Mouse (Mus musculus): ENCODE measurements around the gene Tnfrsf21. TPM values are rescaled to one million over a fixed set of nuclear protein-coding genes. Genes with fewer than 3 reads are reported as not detected.

The Tnfrsf21 gene
- polyA plus RNA-seq, 1 experiment from 2014 or later = 15.0 TPM

GRCm38 (mm10) chr17:43097101-43097688 lies 80.8 kb downstream of the Tnfrsf21 start:
- WGBS = 58% methylated on average over 4 of the region's 4 CpGs
- DNase-seq (ENCODE audit: low spot score) = no peak
- no peak overlapping the region for H3K27ac ChIP-seq
- H3K4me1 ChIP-seq = no peaks in the 10 kb centered on the region
- no peaks in the 10 kb centered on the region for H3K9me3 ChIP-seq
- no peak overlapping the region for H3K4me3 ChIP-seq
- no peaks in the 10 kb centered on the region for H3K36me3 ChIP-seq
- H3K27me3 ChIP-seq (ENCODE audit: insufficient read depth, poor library complexity, severe bottlenecking) = no peaks in the 10 kb centered on the region

DNA sequence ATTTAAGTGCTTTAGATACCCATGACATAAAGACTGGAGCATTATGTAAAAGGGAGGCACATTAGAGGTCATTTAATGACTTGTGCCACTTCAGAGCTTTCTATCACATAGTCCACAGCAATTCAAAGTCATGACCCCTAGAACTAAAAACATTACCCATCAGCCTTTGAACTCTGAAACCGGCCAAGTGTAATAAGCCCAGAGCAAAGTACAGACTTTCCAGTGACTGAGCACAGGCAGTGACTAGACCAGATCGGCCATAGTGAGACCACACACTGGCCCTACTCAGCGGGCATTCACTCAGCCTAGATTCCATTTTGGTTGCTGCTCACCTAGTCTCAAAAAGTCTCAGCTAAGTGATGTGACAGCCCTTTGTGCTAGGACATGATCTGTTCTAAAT lies 89.8 kb downstream of the Tnfrsf21 start:
- Histone ChIP-seq H3K4me3 (no peak overlapping the region), H3K9me3 (no peaks in the 10 kb centered on the region), H3K36me3 (no peaks in the 10 kb centered on the region), H3K27ac (no peak overlapping the region), H3K27me3 (ENCODE audit: insufficient read depth, poor library complexity, severe bottlenecking) (no peaks in the 10 kb centered on the region), H3K4me1 (no peaks in the 10 kb centered on the region)
- no peak for DNase-seq (ENCODE audit: low spot score)
- 77% methylated on average over 3 of the region's 3 CpGs for WGBS

GRCm38 (mm10) chr17:43107338-43107737 lies 91.0 kb downstream of the Tnfrsf21 start:
- no peaks in the 10 kb centered on the region for H3K4me1 ChIP-seq
- WGBS = 90% methylated on average over 5 of the region's 5 CpGs
- no peaks in the 10 kb centered on the region for H3K9me3 ChIP-seq
- no peaks in the 10 kb centered on the region for H3K27me3 ChIP-seq (ENCODE audit: insufficient read depth, poor library complexity, severe bottlenecking)
- no peaks in the 10 kb centered on the region for H3K36me3 ChIP-seq
- no peak overlapping the region for H3K4me3 ChIP-seq
- no peak overlapping the region for H3K27ac ChIP-seq
- no peak for DNase-seq (ENCODE audit: low spot score)

DNA sequence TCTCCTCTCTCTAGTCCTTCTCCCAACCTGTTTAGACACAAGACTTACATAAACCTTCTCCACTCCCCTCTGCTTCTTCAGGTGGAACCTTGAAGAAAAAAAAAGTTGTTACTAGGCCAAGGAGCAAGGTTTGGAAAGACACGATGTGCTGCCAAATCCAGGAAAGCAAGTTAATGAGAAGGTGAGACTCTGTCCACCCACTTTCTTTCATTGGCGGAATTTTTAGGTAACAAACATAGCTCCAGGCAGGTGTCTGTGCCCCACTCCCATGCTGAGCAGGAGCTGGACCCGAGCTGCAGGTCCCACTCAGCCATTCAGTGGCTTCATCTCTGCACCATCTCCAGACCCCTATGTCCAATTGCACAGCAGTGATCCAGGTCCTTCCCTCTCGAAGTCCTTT lies 93.1 kb downstream of the Tnfrsf21 start:
- Histone ChIP-seq H3K4me3 (no peak overlapping the region), H3K4me1 (no peaks in the 10 kb centered on the region), H3K27me3 (ENCODE audit: insufficient read depth, poor library complexity, severe bottlenecking) (no peaks in the 10 kb centered on the region), H3K36me3 (no peaks in the 10 kb centered on the region), H3K27ac (no peak overlapping the region), H3K9me3 (no peaks in the 10 kb centered on the region)
- 80% methylated on average over 4 of the region's 4 CpGs for WGBS
- no peak for DNase-seq (ENCODE audit: low spot score)

- no peaks in the 10 kb centered on the region for H3K36me3 ChIP-seq
- H3K27ac ChIP-seq = no peak overlapping the region
- H3K9me3 ChIP-seq = no peaks in the 10 kb centered on the region
- 75% methylated on average over 9 of the region's 9 CpGs for WGBS
- DNase-seq (ENCODE audit: low spot score) = no peak
- no peaks in the 10 kb centered on the region for H3K27me3 ChIP-seq (ENCODE audit: insufficient read depth, poor library complexity, severe bottlenecking)
- no peak overlapping the region for H3K4me3 ChIP-seq
- no peaks in the 10 kb centered on the region for H3K4me1 ChIP-seq
Observed at GRCm38 (mm10) chr17:43110168-43110885, 94.0 kb downstream of the Tnfrsf21 start.

DNA sequence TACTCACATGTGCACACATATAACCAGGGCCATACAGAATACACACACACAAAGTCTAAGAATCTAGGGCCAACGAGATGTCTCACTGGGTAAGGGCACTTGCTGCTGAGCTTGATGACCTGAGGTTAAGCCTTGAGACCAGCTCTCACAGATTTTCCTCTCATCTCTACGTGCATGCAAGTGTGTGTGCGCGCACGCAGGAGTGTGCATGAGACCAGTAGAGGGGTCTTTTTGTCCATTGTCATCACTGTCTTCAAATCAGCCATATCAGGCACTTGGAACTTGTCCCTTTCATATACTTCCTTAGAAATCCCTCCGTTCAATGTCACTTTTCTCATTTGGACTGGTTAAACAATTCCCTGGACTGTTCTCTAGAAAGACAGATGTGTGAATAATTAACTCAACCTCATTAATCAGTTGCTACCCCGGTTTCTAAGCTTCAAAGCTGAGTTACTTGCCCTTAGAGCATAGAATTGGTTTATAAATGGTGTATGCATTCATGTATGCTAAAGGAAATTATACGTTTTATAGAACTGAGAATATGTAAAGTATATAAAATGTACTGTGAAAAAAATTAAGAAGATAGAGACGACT lies 97.1 kb downstream of the Tnfrsf21 start:
- no peaks in the 10 kb centered on the region for H3K36me3 ChIP-seq
- no peaks in the 10 kb centered on the region for H3K27me3 ChIP-seq (ENCODE audit: insufficient read depth, poor library complexity, severe bottlenecking)
- no peaks in the 10 kb centered on the region for H3K4me1 ChIP-seq
- 82% methylated on average over 9 of the region's 9 CpGs for WGBS
- H3K27ac ChIP-seq = no peak overlapping the region
- H3K4me3 ChIP-seq = no peak overlapping the region
- H3K9me3 ChIP-seq = no peaks in the 10 kb centered on the region
- no peak for DNase-seq (ENCODE audit: low spot score)

GRCm38 (mm10) chr17:43114086-43114581 lies 97.8 kb downstream of the Tnfrsf21 start:
- Histone ChIP-seq H3K9me3 (no peaks in the 10 kb centered on the region), H3K4me1 (no peaks in the 10 kb centered on the region), H3K27ac (no peak overlapping the region), H3K27me3 (ENCODE audit: insufficient read depth, poor library complexity, severe bottlenecking) (no peaks in the 10 kb centered on the region), H3K36me3 (no peaks in the 10 kb centered on the region), H3K4me3 (no peak overlapping the region)
- whole genome bisulfite sequencing = 66% methylated on average over 8 of the region's 8 CpGs
- no peak for DNase-seq (ENCODE audit: low spot score)

- Histone ChIP-seq H3K36me3 (no peaks in the 10 kb centered on the region), H3K27ac (no peak overlapping the region), H3K27me3 (ENCODE audit: insufficient read depth, poor library complexity, severe bottlenecking) (no peaks in the 10 kb centered on the region), H3K4me1 (no peaks in the 10 kb centered on the region), H3K4me3 (no peak overlapping the region), H3K9me3 (no peaks in the 10 kb centered on the region)
- peak; percentile 61 for DNase-seq (ENCODE audit: low spot score)
- 88% methylated on average over 6 of the region's 6 CpGs for WGBS
Observed at GRCm38 (mm10) chr17:43114926-43115325, 98.6 kb downstream of the Tnfrsf21 start.

DNA sequence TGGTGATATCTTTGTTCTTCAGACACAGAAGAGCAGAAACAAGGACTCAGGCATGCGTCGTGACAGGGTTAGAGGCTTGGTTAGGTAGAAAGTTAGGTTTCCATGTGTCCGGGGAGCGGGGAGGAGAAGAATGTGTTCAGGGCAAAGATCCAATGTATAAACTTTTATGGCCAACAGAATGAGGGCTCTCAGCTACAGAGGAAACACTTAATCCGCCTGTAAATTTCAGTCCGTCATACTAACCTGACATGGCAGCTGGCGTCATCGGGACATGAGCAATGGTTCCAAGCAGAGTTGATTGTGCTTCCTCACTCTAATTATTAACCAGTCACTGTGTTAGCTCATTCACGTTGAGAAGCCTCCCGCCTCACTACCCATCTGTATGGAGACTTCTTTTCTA lies 100.4 kb downstream of the Tnfrsf21 start:
- WGBS = 77% methylated on average over 10 of the region's 10 CpGs
- no peaks in the 10 kb centered on the region for H3K27me3 ChIP-seq (ENCODE audit: insufficient read depth, poor library complexity, severe bottlenecking)
- H3K4me1 ChIP-seq = no peaks in the 10 kb centered on the region
- no peaks in the 10 kb centered on the region for H3K36me3 ChIP-seq
- H3K4me3 ChIP-seq = no peak overlapping the region
- H3K27ac ChIP-seq = no peak overlapping the region
- H3K9me3 ChIP-seq = no peaks in the 10 kb centered on the region
- peak; percentile 57 for DNase-seq (ENCODE audit: low spot score)

DNA sequence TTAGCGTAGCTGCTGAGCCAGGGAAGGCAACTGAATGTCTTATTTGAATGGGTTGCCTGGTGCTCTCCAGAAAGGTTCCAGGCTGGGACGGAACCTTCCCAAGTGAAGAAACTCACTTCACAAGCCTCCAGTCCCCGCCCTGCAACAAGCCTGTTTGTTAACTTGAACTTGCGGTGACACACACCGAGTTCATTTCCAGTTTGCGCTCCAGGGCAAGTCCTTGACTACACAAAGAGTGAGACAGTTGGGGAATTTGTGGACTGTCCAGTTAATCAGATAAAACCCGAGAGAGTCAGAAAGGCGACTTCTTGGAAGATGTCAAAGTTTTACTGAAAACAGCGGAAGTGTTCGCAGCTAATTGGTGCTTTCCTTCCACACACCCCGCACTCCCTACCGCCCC lies 103.1 kb downstream of the Tnfrsf21 start:
- WGBS = 73% methylated on average over 12 of the region's 12 CpGs
- Histone ChIP-seq H3K36me3 (no peaks in the 10 kb centered on the region), H3K4me1 (no peaks in the 10 kb centered on the region), H3K27me3 (ENCODE audit: insufficient read depth, poor library complexity, severe bottlenecking) (no peaks in the 10 kb centered on the region), H3K4me3 (no peak overlapping the region), H3K27ac (no peak overlapping the region), H3K9me3 (no peaks in the 10 kb centered on the region)
- no peak for DNase-seq (ENCODE audit: low spot score)

- WGBS = 82% methylated on average over 2 of the region's 2 CpGs
- no peak overlapping the region for H3K27ac ChIP-seq
Observed at GRCm38 (mm10) chr17:43121096-43121495, 104.7 kb downstream of the Tnfrsf21 start.

DNA sequence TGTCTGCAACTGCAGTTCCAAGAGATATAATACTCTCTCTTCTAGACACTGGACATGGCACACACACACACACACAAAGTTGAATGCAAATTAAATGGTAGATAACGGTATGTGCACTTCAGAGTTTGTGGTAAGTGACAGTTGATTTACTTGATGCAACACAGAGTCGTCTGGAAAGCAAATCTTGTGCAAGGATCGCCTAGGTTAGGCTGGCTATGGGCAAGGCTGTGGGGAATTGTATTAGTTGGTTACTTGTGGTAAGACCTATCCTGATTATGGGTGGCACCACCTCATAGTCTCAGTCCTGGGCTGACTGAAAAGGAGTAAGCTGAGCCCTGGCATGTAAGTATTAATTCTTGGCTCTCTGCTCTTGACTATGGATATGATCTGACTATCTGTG lies 112.0 kb downstream of the Tnfrsf21 start:
- Histone ChIP-seq H3K27ac (no peak overlapping the region), H3K9me3 (no peaks in the 10 kb centered on the region), H3K4me1 (no peaks in the 10 kb centered on the region), H3K36me3 (no peaks in the 10 kb centered on the region), H3K4me3 (no peak overlapping the region), H3K27me3 (ENCODE audit: insufficient read depth, poor library complexity, severe bottlenecking) (no peaks in the 10 kb centered on the region)
- DNase-seq (ENCODE audit: low spot score) = no peak
- 79% methylated on average over 3 of the region's 3 CpGs for WGBS

More at GRCm38 (mm10) chr17:43121096-43121495, 104.7 kb downstream of the Tnfrsf21 start:
- Histone ChIP-seq H3K27me3 (ENCODE audit: insufficient read depth, poor library complexity, severe bottlenecking) (no peaks in the 10 kb centered on the region), H3K4me3 (no peak overlapping the region), H3K9me3 (no peaks in the 10 kb centered on the region), H3K4me1 (no peaks in the 10 kb centered on the region), H3K36me3 (no peaks in the 10 kb centered on the region)
- DNase-seq (ENCODE audit: low spot score) = peak; percentile 58

GRCm38 (mm10) chr17:43128908-43129533 lies 112.7 kb downstream of the Tnfrsf21 start:
- H3K4me1 ChIP-seq = no peaks in the 10 kb centered on the region
- no peaks in the 10 kb centered on the region for H3K9me3 ChIP-seq
- peak; percentile 42 for DNase-seq (ENCODE audit: low spot score)
- no peak overlapping the region for H3K4me3 ChIP-seq
- H3K27me3 ChIP-seq (ENCODE audit: insufficient read depth, poor library complexity, severe bottlenecking) = no peaks in the 10 kb centered on the region
- H3K27ac ChIP-seq = no peak overlapping the region
- 82% methylated on average over 7 of the region's 7 CpGs for WGBS
- H3K36me3 ChIP-seq = no peaks in the 10 kb centered on the region

Measured in heart, embryonic 10.5 days (tissue).